7 mouse cellular contexts compared by ENCODE assay signal in the genomic region with DNA sequence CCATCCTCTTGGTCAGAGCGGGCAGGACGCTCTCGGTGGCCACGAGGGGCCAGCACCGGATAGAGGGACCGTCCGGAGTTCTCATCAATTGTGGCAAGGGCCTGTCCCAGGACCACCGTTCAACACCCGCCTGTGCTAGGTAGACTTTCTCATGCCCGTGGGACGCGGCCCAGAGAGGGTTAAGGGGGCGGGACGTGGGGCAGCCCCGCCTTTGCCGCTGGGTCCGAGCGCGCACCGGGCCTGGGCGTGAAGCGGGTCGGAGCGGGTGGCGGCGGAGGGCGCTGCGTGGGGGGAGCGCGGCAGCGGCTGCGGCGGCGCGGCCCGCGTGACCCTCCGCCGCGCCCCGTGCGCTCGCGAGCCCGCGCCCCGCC. TPM values are rescaled to one million over a fixed set of nuclear protein-coding genes. Genes with fewer than 3 reads are reported as not detected.
DNase-seq lines count a peak whose midpoint lies in the region; ATAC-seq lines count a peak whose summit lies in the region.

A gene (plus strand): TSS at position 232 of the 371 bp plus-strand sequence.

- H3K27me3 ChIP-seq in intestine, embryonic 16.5 days (replicated peaks; ENCODE audit: control insufficient read depth, insufficient read depth, low read length), result no peaks in the 10 kb centered on the region
- H3K27me3 ChIP-seq in limb, embryonic 10.5 days (ENCODE audit: low read depth, poor library complexity, severe bottlenecking), result peaks cover 50% of the 10 kb centered on the region
- peaks cover 45% of the 10 kb centered on the region for H3K27me3 ChIP-seq in midbrain, embryonic 10.5 days (ENCODE audit: low read depth, poor library complexity, severe bottlenecking)

- H3K4me3 ChIP-seq in intestine, embryonic 16.5 days (ENCODE audit: low read length), result peak within 1 kb of the TSS; percentile 76
- H3K4me3 ChIP-seq in limb, embryonic 10.5 days, result peak within 1 kb of the TSS; percentile 85
- peak within 1 kb of the TSS; percentile 81 for H3K4me3 ChIP-seq in midbrain, embryonic 10.5 days

- ATAC-seq in intestine, embryonic 16.5 days, result peak; percentile 81

- peak; percentile 59 for DNase-seq in adrenal gland, adult 8-10 months
- peak; percentile 77 for DNase-seq in embryo, embryonic 10.5 days (ENCODE audit: low spot score)
- peak; percentile 58 for DNase-seq in gastrocnemius, postnatal 25 days
- peak; percentile 83 for DNase-seq in limb, embryonic 10.5 days (ENCODE audit: low spot score)
- peak; percentile 74 for DNase-seq in midbrain, embryonic 10.5 days (ENCODE audit: low spot score)
- peak; percentile 40 to 74 for DNase-seq in spleen, postnatal 4 days (ENCODE audit: low spot score in 2 of 2)

- peak within 1 kb of the TSS; percentile 98 for H3K4me2 ChIP-seq in intestine, embryonic 16.5 days (ENCODE audit: low read depth, low read length)

- no peak within 1 kb of the TSS for H3K27ac ChIP-seq in intestine, embryonic 16.5 days (ENCODE audit: low read length)
- peak within 1 kb of the TSS; percentile 86 for H3K27ac ChIP-seq in limb, embryonic 10.5 days
- peak within 1 kb of the TSS; percentile 83 for H3K27ac ChIP-seq in midbrain, embryonic 10.5 days (replicated peaks)

- H3K36me3 ChIP-seq in intestine, embryonic 16.5 days (ENCODE audit: control insufficient read depth, insufficient read depth, low read length), result no peaks in the 10 kb centered on the region
- no peaks in the 10 kb centered on the region for H3K36me3 ChIP-seq in limb, embryonic 10.5 days
- H3K36me3 ChIP-seq in midbrain, embryonic 10.5 days, result no peaks in the 10 kb centered on the region

- H3K4me1 ChIP-seq in intestine, embryonic 16.5 days (ENCODE audit: control insufficient read depth, insufficient read depth, low read length), result peaks cover 19% of the 10 kb centered on the region
- peaks cover 23% of the 10 kb centered on the region for H3K4me1 ChIP-seq in limb, embryonic 10.5 days
- peaks cover 19% of the 10 kb centered on the region for H3K4me1 ChIP-seq in midbrain, embryonic 10.5 days

- H3K9me3 ChIP-seq in intestine, embryonic 16.5 days (ENCODE audit: control insufficient read depth, low read length), result no peaks in the 10 kb centered on the region
- no peaks in the 10 kb centered on the region for H3K9me3 ChIP-seq in limb, embryonic 10.5 days (replicated peaks)
- H3K9me3 ChIP-seq in midbrain, embryonic 10.5 days (replicated peaks), result no peaks in the 10 kb centered on the region

- peak within 1 kb of the TSS; percentile 82 for H3K9ac ChIP-seq in intestine, embryonic 16.5 days (ENCODE audit: low read depth, low read length)

- WGBS in intestine, embryonic 16.5 days, result under 1% methylated on average over 25 of the region's 47 CpGs
- under 1% methylated on average over 47 of the region's 47 CpGs for WGBS in limb, embryonic 10.5 days
- WGBS in midbrain, embryonic 10.5 days, result 2% methylated on average over 47 of the region's 47 CpGs

RNA-seq across cellular contexts. Expression of the gene that starts here (rescaled TPM):
- total RNA-seq in adrenal gland, adult 8-10 months (2022), result 10 to 100 TPM; 67.7 to 72.0 (median 69.9) TPM
- total RNA-seq in gastrocnemius, postnatal 25 days (2021), result 1 to 10 TPM; 1.5 to 1.7 TPM
- 1.9 and 2.0 TPM in 2 replicates for polyA plus RNA-seq in intestine, embryonic 16.5 days (2015; fragmentation: Nextera tagmentation; extraction: Ambion mirVana)
- 1.5 and 2.6 TPM in 2 replicates for polyA plus RNA-seq in limb, embryonic 10.5 days (2016; fragmentation: Nextera tagmentation; extraction: Ambion mirVana)
- 0.98 and 1.1 TPM in 2 replicates for polyA plus RNA-seq in midbrain, embryonic 10.5 days (2016; fragmentation: Nextera tagmentation; extraction: Ambion mirVana)

Comparison
In these comparisons a context has a peak if more than half of its experiments do, and no peak if none do; other contexts are left out.
1. RNA of the gene that starts here (total RNA-seq): 67.7 to 72.0 TPM in adrenal gland, adult 8-10 months; 1.5 to 1.7 TPM in gastrocnemius, postnatal 25 days; every median in the first group is over 10 times any median in the second.
2. Peak in every context shown above with its lines, with median percentiles within 50 percentile points of each other: DNase-seq and H3K4me3 ChIP-seq.